Mouse (Mus musculus) heart, adult 2 months (tissue): ENCODE data around the gene Tec. TPM values are rescaled to one million over a fixed set of nuclear protein-coding genes. Genes with fewer than 3 reads are reported as not detected.

Experiments
- DNase-seq, 2 experiments: peaks; one replicate each; pipeline ENCODE4 v3.0.0; 2021
- H3K27ac ChIP-seq: fragments of 200-600 bp; 2 replicates; pipeline ENCODE4 v1.8.1; 2022
- H3K27me3 ChIP-seq: fragments of 200-500 bp; 2 replicates; pipeline ENCODE4 v1.6.1; 2012; ENCODE audit warnings: mild to moderate bottlenecking, low read length, inconsistent platforms, mixed read lengths; ENCODE audit not compliant: control insufficient read depth, insufficient read depth
- H3K36me3 ChIP-seq: fragments of 200-500 bp; 2 replicates; pipeline ENCODE4 v1.6.1; 2012; ENCODE audit warnings: low read length, inconsistent platforms; ENCODE audit not compliant: control insufficient read depth, insufficient read depth
- H3K4me1 ChIP-seq: fragments of 200-500 bp; 2 replicates; pipeline ENCODE4 v1.6.1; 2011; ENCODE audit warnings: low read length; ENCODE audit not compliant: control insufficient read depth, insufficient read depth
- H3K4me3 ChIP-seq: fragments of 200-600 bp; 2 replicates; pipeline ENCODE4 v1.8.1; 2022
- H3K79me2 ChIP-seq: fragments of 200-500 bp; replicated peaks from 2 replicates; pipeline ENCODE4 v1.6.1; 2012; ENCODE audit warnings: mild to moderate bottlenecking, inconsistent platforms, low read length, moderate library complexity, mixed read lengths; ENCODE audit not compliant: control insufficient read depth, insufficient read depth
- H3K9ac ChIP-seq: fragments of 200-500 bp; 2 replicates; pipeline ENCODE4 v1.6.1; 2012; ENCODE audit warnings: low read depth, mild to moderate bottlenecking, control low read depth, inconsistent platforms, low read length, mixed read lengths
- CTCF ChIP-seq: fragments of 200-600 bp; IDR thresholded peaks from 2 replicates; pipeline ENCODE4 v1.8.1; 2022; ENCODE audit warnings: antibody characterized with exemption, mild to moderate bottlenecking, moderate library complexity
- EP300 ChIP-seq: fragments of 200-500 bp; IDR thresholded peaks from 2 replicates; pipeline ENCODE4 v1.6.1; 2011; ENCODE audit warnings: low read depth, low read length, control low read depth; ENCODE audit not compliant: insufficient read depth
- POLR2A ChIP-seq: fragments of 200-500 bp; IDR thresholded peaks from 2 replicates; pipeline ENCODE4 v1.6.1; 2011; ENCODE audit warnings: mild to moderate bottlenecking, low read depth, low read length, control low read depth; ENCODE audit not compliant: insufficient read depth
- WGBS: fragments of 180-500 bp; shearing (Covaris S2); methylation state at CpG from one replicate; pipeline ENCODE4 v1.1.7; 2018; 5-methylcytosine and 5-hydroxymethylcytosine counted together
- intact Hi-C: fragments of 180-260 bp; cut with DNase I; formaldehyde crosslinking; loops from one replicate; pipeline ENCODE4 v1.15.1; 2025
- polyA plus RNA-seq: library from polyadenylated mRNA; depleted of rRNA; stranded (reverse); fragments of >200 nt; gene quantifications from 2 replicates; pipeline ENCODE4 v1.2.3, GENCODE M21; 2012
- total RNA-seq, 2 experiments: library from RNA; stranded (reverse); gene quantifications; 2 replicates each; pipeline ENCODE4 v1.2.3; 2021

Gene Tec
- total and polyA plus RNA-seq, 3 experiments, result 5.7 to 13.8 (median 12.8) TPM

GRCm38 (mm10) chr5:72809480-72809879 is 58.8 kb downstream of the Tec start:
- Histone ChIP-seq H3K27me3 (no peaks in the 10 kb centered on the region), H3K4me1 (peaks cover 1% of the 10 kb centered on the region), H3K4me3 (no peak overlapping the region), H3K27ac (no peak overlapping the region), H3K36me3 (no peaks in the 10 kb centered on the region), H3K79me2 (0 out of 2 replicates have a peak, but pooled peaks cover 2% of the 10 kb centered on the region), H3K9ac (no peak overlapping the region)
- intact Hi-C loops, result no loop called here
- no peak for TF ChIP-seq CTCF
- no peak for TF ChIP-seq EP300
- no peak for TF ChIP-seq POLR2A
- WGBS, result 87% methylated on average over 2 of the region's 2 CpGs
- no peak for DNase-seq

- H3K4me1 ChIP-seq, result peaks cover 1% of the 10 kb centered on the region
- no peak for TF ChIP-seq EP300
- no peak for TF ChIP-seq CTCF
- no peak for TF ChIP-seq POLR2A
- no peak overlapping the region for H3K27ac ChIP-seq
- H3K9ac ChIP-seq, result no peak overlapping the region
- DNase-seq, result peak; percentile 25 to 27
- 73% methylated on average over 14 of the region's 14 CpGs for WGBS
- no peaks in the 10 kb centered on the region for H3K27me3 ChIP-seq
- no peak overlapping the region for H3K4me3 ChIP-seq
- 0 out of 2 replicates have a peak, but pooled peaks cover 2% of the 10 kb centered on the region for H3K79me2 ChIP-seq
- intact Hi-C loops, result no loop called here
- no peaks in the 10 kb centered on the region for H3K36me3 ChIP-seq
Observed at GRCm38 (mm10) chr5:72808456-72809111, 59.7 kb downstream of the Tec start.

- peak in 1 of 2 experiments; percentile 22 for DNase-seq
- TF ChIP-seq POLR2A, result no peak
- no peaks in the 10 kb centered on the region for H3K36me3 ChIP-seq
- H3K27ac ChIP-seq, result peak overlapping the region; percentile 53; the same call in 1 of the 2 replicates
- no peak overlapping the region for H3K4me3 ChIP-seq
- intact Hi-C loops, result no loop called here
- no peak overlapping the region for H3K9ac ChIP-seq
- 35% methylated on average over 5 of the region's 5 CpGs for WGBS
- H3K27me3 ChIP-seq, result no peaks in the 10 kb centered on the region
- H3K79me2 ChIP-seq, result no peaks in the 10 kb centered on the region
- peaks cover 1% of the 10 kb centered on the region for H3K4me1 ChIP-seq
Observed at GRCm38 (mm10) chr5:72802851-72803250, 65.4 kb downstream of the Tec start.

- TF ChIP-seq POLR2A (no peak), EP300 (no peak), CTCF (no peak)
- intact Hi-C loops, result loop anchor here (5.0 kb wide), 1 partner anchor 69 kb away; the partner anchor contains the start of gene Tec
- H3K79me2 ChIP-seq, result no peaks in the 10 kb centered on the region
- H3K9ac ChIP-seq, result no peak overlapping the region
- WGBS, result 82% methylated on average over 4 of the region's 4 CpGs
- H3K27ac ChIP-seq, result no peak overlapping the region
- H3K36me3 ChIP-seq, result no peaks in the 10 kb centered on the region
- no peak for DNase-seq
- H3K4me1 ChIP-seq, result peaks cover 2% of the 10 kb centered on the region
- no peaks in the 10 kb centered on the region for H3K27me3 ChIP-seq
- H3K4me3 ChIP-seq, result no peak overlapping the region
Observed at GRCm38 (mm10) chr5:72798563-72798962, 69.7 kb downstream of the Tec start.

GRCm38 (mm10) chr5:72796186-72796613 is 72.1 kb downstream of the Tec start:
- Histone ChIP-seq H3K4me3 (peak overlapping the region; percentile 33), H3K27me3 (no peaks in the 10 kb centered on the region), H3K79me2 (no peaks in the 10 kb centered on the region), H3K36me3 (no peaks in the 10 kb centered on the region), H3K4me1 (peaks cover 1% of the 10 kb centered on the region), H3K27ac (peak overlapping the region; percentile 69), H3K9ac (peak overlapping the region; percentile 66)
- TF ChIP-seq POLR2A, result no peak
- TF ChIP-seq EP300, result 0 out of 2 replicates have a peak, but pooled peaks have one; percentile 8
- TF ChIP-seq CTCF, result no peak
- intact Hi-C loops, result loop anchor here (5.0 kb wide), 1 partner anchor 71 kb away; the partner anchor contains the start of gene Tec
- DNase-seq, result peak; percentile 55 to 60
- 18% methylated on average over 14 of the region's 14 CpGs for WGBS

GRCm38 (mm10) chr5:72793309-72793850 is 74.9 kb downstream of the Tec start:
- H3K36me3 ChIP-seq, result no peaks in the 10 kb centered on the region
- no peaks in the 10 kb centered on the region for H3K27me3 ChIP-seq
- DNase-seq, result no peak
- no peaks in the 10 kb centered on the region; the same call in 1 of the 2 replicates for H3K79me2 ChIP-seq
- WGBS, result 73% methylated on average over 3 of the region's 3 CpGs
- no peak overlapping the region for H3K27ac ChIP-seq
- H3K9ac ChIP-seq, result no peak overlapping the region
- H3K4me1 ChIP-seq, result peaks cover 1% of the 10 kb centered on the region; the same call in 1 of the 2 replicates
- TF ChIP-seq POLR2A, result no peak
- no peak for TF ChIP-seq CTCF
- TF ChIP-seq EP300, result no peak
- intact Hi-C loops, result no loop called here
- no peak overlapping the region for H3K4me3 ChIP-seq
